Mouse (Mus musculus) MEL (cell line): ENCODE measurements around the gene Mbd6.

Source experiments
- BHLHE40 ChIP-seq: IDR thresholded peaks from 2 replicates; pipeline ENCODE4 v1.6.1; 2012; ENCODE audit warnings: low read depth, mild to moderate bottlenecking, inconsistent platforms, low read length, improper control_type of control experiment, borderline replicate concordance
- CHD1 ChIP-seq: IDR thresholded peaks from 2 replicates; pipeline ENCODE4 v1.6.1; 2012; ENCODE audit warnings: low read depth, mild to moderate bottlenecking, inconsistent platforms, low read length, improper control_type of control experiment
- CHD2 ChIP-seq: IDR thresholded peaks from 2 replicates; pipeline ENCODE4 v1.6.1; 2011; ENCODE audit warnings: low read length, improper control_type of control experiment
- CTCF ChIP-seq, 3 experiments: IDR thresholded peaks in 2 of 3; conservative IDR thresholded peaks in 1 of 3; 2 replicates each; pipeline ENCODE4 v1.5.1; 2011 to 2012; ENCODE audit warnings: low read length in 3 of 3, low read depth in 2 of 3, mild to moderate bottlenecking in 2 of 3, improper control_type of control experiment in 1 of 3, inconsistent platforms in 1 of 3, mixed read lengths in 1 of 3, moderate library complexity in 1 of 3; ENCODE audit not compliant: control insufficient read depth in 1 of 3, insufficient read depth in 1 of 3, poor library complexity in 1 of 3, severe bottlenecking in 1 of 3
- E2F4 ChIP-seq: IDR thresholded peaks from 2 replicates; pipeline ENCODE4 v1.6.1; 2011; ENCODE audit warnings: low read depth, low read length, improper control_type of control experiment, borderline replicate concordance
- ETS1 ChIP-seq: IDR thresholded peaks from 2 replicates; pipeline ENCODE4 v1.6.1; 2012; ENCODE audit warnings: low read depth, mild to moderate bottlenecking, inconsistent platforms, low read length, improper control_type of control experiment, moderate library complexity
- MAFK ChIP-seq: IDR thresholded peaks from 2 replicates; pipeline ENCODE4 v1.6.1; 2011; ENCODE audit warnings: low read depth, mild to moderate bottlenecking, low read length, improper control_type of control experiment, borderline replicate concordance
- MAX ChIP-seq: IDR thresholded peaks from 2 replicates; pipeline ENCODE4 v1.6.1; 2011; ENCODE audit warnings: low read length, improper control_type of control experiment
- MEF2A ChIP-seq: IDR thresholded peaks from 2 replicates; pipeline ENCODE4 v1.6.1; 2014; ENCODE audit warnings: low read depth, mild to moderate bottlenecking, inconsistent platforms, low read length, improper control_type of control experiment; ENCODE audit not compliant: poor library complexity, insufficient replicate concordance, severe bottlenecking; ENCODE audit errors: extremely low read depth
- MYC ChIP-seq: IDR thresholded peaks from 2 replicates; pipeline ENCODE4 v1.6.1; 2011; ENCODE audit warnings: low read depth, mild to moderate bottlenecking, low read length, improper control_type of control experiment, moderate library complexity
- POLR2A ChIP-seq, 2 experiments: IDR thresholded peaks; 2 replicates each; pipeline ENCODE4 v1.6.1; 2011 to 2012; ENCODE audit warnings: low read length in 2 of 2, mild to moderate bottlenecking in 2 of 2, control low read depth in 1 of 2, improper control_type of control experiment in 1 of 2, low read depth in 1 of 2, moderate library complexity in 1 of 2; ENCODE audit not compliant: control insufficient read depth in 1 of 2, insufficient read depth in 1 of 2, poor library complexity in 1 of 2
- ZC3H11A ChIP-seq: IDR thresholded peaks from 2 replicates; pipeline ENCODE4 v1.6.1; 2012; ENCODE audit warnings: low read depth, mild to moderate bottlenecking, inconsistent platforms, low read length, improper control_type of control experiment
- ZKSCAN1 ChIP-seq: IDR thresholded peaks from 2 replicates; pipeline ENCODE4 v1.6.1; 2012; ENCODE audit warnings: low read depth, mild to moderate bottlenecking, inconsistent platforms, low read length, improper control_type of control experiment, moderate library complexity
- ZNF384 ChIP-seq: IDR thresholded peaks from 2 replicates; pipeline ENCODE4 v1.6.1; 2012; ENCODE audit warnings: low read depth, mild to moderate bottlenecking, inconsistent platforms, low read length, improper control_type of control experiment

DNA sequence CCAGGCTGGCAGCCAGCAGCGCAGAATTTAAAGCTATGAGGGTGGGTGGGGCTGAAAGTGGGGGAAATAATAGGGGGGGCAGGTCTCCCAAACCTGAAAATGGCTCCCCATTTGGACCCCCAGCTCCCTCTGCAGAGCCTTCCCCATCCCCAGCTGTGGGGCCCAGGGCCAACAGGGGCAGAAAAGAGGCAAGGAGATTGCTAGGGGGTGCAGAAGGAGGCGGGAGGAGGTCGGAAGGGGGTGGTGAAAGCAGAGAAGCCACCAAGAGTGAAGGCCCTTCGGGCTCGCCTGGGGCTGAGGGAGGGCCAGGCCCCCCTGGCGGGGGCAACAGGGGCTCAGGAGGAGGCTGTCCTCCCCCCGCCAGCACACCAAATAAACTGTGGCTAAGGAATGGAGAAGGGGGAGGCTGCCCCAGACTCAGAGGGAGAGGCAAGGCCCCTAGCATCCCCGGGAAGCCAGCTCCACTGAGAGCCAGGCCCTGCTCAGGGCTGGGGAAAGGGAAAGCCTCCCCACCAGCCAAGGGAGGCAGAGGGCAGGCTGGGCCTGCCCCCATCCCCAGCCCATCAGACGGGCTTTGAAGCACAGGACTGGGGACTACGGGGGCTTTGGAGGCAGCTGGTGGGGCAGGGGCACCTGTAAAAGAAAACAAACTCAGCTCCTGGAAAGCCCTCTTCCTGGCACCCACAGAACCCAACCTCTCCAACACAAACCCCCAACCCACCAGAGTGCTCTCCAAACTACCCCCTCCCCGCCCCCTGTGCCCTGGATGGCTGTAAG, 3.9 kb downstream of the Mbd6 start:
- TF ChIP-seq ZKSCAN1 (no peak), POLR2A (IDR thresholded peaks at IDR 0.05; ENCODE audit: control insufficient read depth in 1 of 2, insufficient read depth in 1 of 2, low read depth in 1 of 2, low read length in 2 of 2, poor library complexity in 1 of 2) (peak in 1 of 2 experiments; percentile 8; a peak in 1 of 4 replicates), BHLHE40 (no peak), CTCF (IDR thresholded peaks at IDR 0.05 in 2 of 3, conservative IDR thresholded peaks at IDR 0.05 in 1 of 3; ENCODE audit: control insufficient read depth in 1 of 3, insufficient read depth in 1 of 3, low read depth in 2 of 3, low read length in 3 of 3, poor library complexity in 1 of 3, severe bottlenecking in 1 of 3) (no peak), CHD2 (no peak), E2F4 (no peak), ZNF384 (no peak), MYC (no peak), MEF2A (no peak), MAFK (no peak), MAX (no peak), CHD1 (no peak), ZC3H11A (no peak), ETS1 (no peak)
